Mouse (Mus musculus): ENCODE measurements around the gene Insrr.

DNA sequence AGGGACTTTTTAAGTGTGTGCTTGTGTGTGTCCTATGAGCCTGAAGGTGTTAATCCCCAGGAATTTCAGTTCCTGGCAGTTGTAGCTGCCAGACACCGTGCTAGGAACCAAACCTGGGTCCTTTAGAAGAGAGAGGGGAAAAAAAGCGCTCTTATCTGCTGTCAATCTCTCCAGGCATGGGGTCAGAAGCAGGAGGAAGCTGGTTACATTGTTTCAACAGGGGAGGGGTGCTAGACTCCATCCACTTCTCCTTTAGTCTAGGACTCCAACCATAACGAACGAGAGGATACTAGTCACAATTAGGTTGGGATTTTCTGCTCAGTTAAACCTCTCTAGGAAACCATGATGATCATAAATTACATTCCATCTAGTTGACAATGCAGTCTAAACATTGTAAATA, 31.7 kb downstream of the Insrr start:
- no peak for TF ChIP-seq GATA1 (IDR thresholded peaks at IDR 0.05; ENCODE audit: low read length)
- no peak for TF ChIP-seq TAL1 (IDR thresholded peaks at IDR 0.05; ENCODE audit: low read length)
